ENCODE assay signal across 21 mouse cellular contexts in the genomic region with DNA sequence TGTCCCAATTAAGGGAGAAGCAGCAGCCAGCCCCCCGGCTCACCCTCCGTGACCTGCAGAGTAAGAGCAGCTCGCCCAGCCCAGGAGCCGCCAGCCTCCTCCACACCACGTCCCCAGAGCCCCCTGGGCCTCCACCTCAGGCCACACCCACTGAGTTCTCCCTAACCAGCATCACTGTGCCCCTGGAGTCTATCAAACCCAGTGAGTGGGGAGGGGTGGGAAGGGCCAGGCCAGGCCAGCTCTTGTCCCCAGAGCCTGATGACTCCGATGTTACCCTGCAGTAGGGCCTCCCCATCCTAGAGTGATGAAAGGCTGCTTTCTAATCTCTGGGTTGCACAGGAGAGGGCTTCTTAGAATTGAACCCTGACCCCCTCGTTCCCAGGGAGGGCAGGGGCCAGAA. TPM values are rescaled to one million over a fixed set of nuclear protein-coding genes. Genes with fewer than 3 reads are reported as not detected.
DNase-seq lines count a peak whose midpoint lies in the region; ATAC-seq and TF ChIP-seq lines count a peak whose summit lies in the region.
"Had no signal": no experiment of that assay in that cellular context is flagged by ENCODE, and none has a peak within 500 bp of the region (broad histone marks: within the 10 kb centered on the region; RNA-seq: fewer than 3 reads in every experiment).

No protein-coding gene starts in this region.

- H3K36me3 ChIP-seq in heart, embryonic 11.5 days (ENCODE audit: control insufficient read depth, insufficient read depth, low read length) = peaks cover 23% of the 10 kb centered on the region
- H3K36me3 ChIP-seq in hindbrain, embryonic 13.5 days = peaks cover 83% of the 10 kb centered on the region
- H3K36me3 ChIP-seq in hindbrain, embryonic 14.5 days (replicated peaks; ENCODE audit: control insufficient read depth, insufficient read depth) = peaks cover 65% of the 10 kb centered on the region
- H3K36me3 ChIP-seq in liver, embryonic 12.5 days = peaks cover 67% of the 10 kb centered on the region
- H3K36me3 ChIP-seq in limb, embryonic 10.5 days = peaks cover 80% of the 10 kb centered on the region
- H3K36me3 ChIP-seq in forebrain, postnatal 0 days (ENCODE audit: insufficient read depth) = peaks cover 51% of the 10 kb centered on the region

- 0 out of 2 replicates have a peak, but pooled peaks have one; percentile 20 for ATAC-seq in heart, embryonic 11.5 days (replicated peaks; ENCODE audit: insufficient number of reproducible peaks, low FRiP score, low TSS enrichment)
- ATAC-seq in hindbrain, embryonic 13.5 days (ENCODE audit: low FRiP score) = no peak
- no peak for ATAC-seq in hindbrain, embryonic 14.5 days (ENCODE audit: low FRiP score)
- ATAC-seq in liver, embryonic 12.5 days = peak; percentile 43
- ATAC-seq in forebrain, postnatal 0 days = no peak
- ATAC-seq: CD4-positive, CD25-positive, alpha-beta regulatory T cell, adult 4 months; intestine, embryonic 15.5 days had no signal

- H3K4me2 ChIP-seq in heart, embryonic 11.5 days = peak overlapping the region; percentile 6
- no peak overlapping the region for H3K4me2 ChIP-seq in hindbrain, embryonic 13.5 days
- H3K4me2 ChIP-seq in hindbrain, embryonic 14.5 days (replicated peaks) = no peak overlapping the region
- peak overlapping the region; percentile 39 for H3K4me2 ChIP-seq in liver, embryonic 12.5 days
- no peak overlapping the region for H3K4me2 ChIP-seq in forebrain, postnatal 0 days (ENCODE audit: low read depth)
- H3K4me2 ChIP-seq: hindbrain, embryonic 12.5 days; intestine, embryonic 15.5 days; limb, embryonic 12.5 days; lung, embryonic 14.5 days had no signal

- H3K9me3 ChIP-seq in heart, embryonic 11.5 days (replicated peaks; ENCODE audit: control insufficient read depth, low read length) = no peaks in the 10 kb centered on the region
- no peaks in the 10 kb centered on the region for H3K9me3 ChIP-seq in hindbrain, embryonic 13.5 days
- H3K9me3 ChIP-seq in hindbrain, embryonic 14.5 days (ENCODE audit: control insufficient read depth, low read length) = no peaks in the 10 kb centered on the region
- no peaks in the 10 kb centered on the region for H3K9me3 ChIP-seq in liver, embryonic 12.5 days (replicated peaks)
- no peaks in the 10 kb centered on the region for H3K9me3 ChIP-seq in limb, embryonic 10.5 days (replicated peaks)
- H3K9me3 ChIP-seq in forebrain, postnatal 0 days (ENCODE audit: low read length) = no peaks in the 10 kb centered on the region
- H3K9me3 ChIP-seq: hindbrain, embryonic 12.5 days; intestine, embryonic 15.5 days; limb, embryonic 12.5 days had no signal

- no peak overlapping the region for H3K4me3 ChIP-seq in heart, embryonic 11.5 days (ENCODE audit: low read depth, low read length)
- no peak overlapping the region for H3K4me3 ChIP-seq in hindbrain, embryonic 13.5 days
- H3K4me3 ChIP-seq in hindbrain, embryonic 14.5 days (replicated peaks; ENCODE audit: low read length) = no peak overlapping the region
- H3K4me3 ChIP-seq in liver, embryonic 12.5 days = no peak overlapping the region
- no peak overlapping the region for H3K4me3 ChIP-seq in limb, embryonic 10.5 days
- H3K4me3 ChIP-seq in forebrain, postnatal 0 days (ENCODE audit: low read depth, low read length) = no peak overlapping the region
- H3K4me3 ChIP-seq: hindbrain, embryonic 12.5 days; intestine, embryonic 15.5 days; limb, embryonic 12.5 days had no signal

- H3K27me3 ChIP-seq in heart, embryonic 11.5 days (ENCODE audit: control insufficient read depth, insufficient read depth, low read length) = no peaks in the 10 kb centered on the region
- no peaks in the 10 kb centered on the region for H3K27me3 ChIP-seq in hindbrain, embryonic 13.5 days
- no peaks in the 10 kb centered on the region for H3K27me3 ChIP-seq in hindbrain, embryonic 14.5 days (ENCODE audit: control insufficient read depth, insufficient read depth, low read length)
- H3K27me3 ChIP-seq in liver, embryonic 12.5 days (replicated peaks) = no peaks in the 10 kb centered on the region
- no peaks in the 10 kb centered on the region for H3K27me3 ChIP-seq in limb, embryonic 10.5 days (ENCODE audit: low read depth, poor library complexity, severe bottlenecking)
- no peaks in the 10 kb centered on the region for H3K27me3 ChIP-seq in forebrain, postnatal 0 days (ENCODE audit: insufficient read depth, low read length)
- H3K27me3 ChIP-seq: hindbrain, embryonic 12.5 days; intestine, embryonic 15.5 days; limb, embryonic 12.5 days had no signal

- 22% methylated on average over 7 of the region's 7 CpGs for WGBS in heart, embryonic 11.5 days (ENCODE audit: insufficient replicate concordance)
- 73% methylated on average over 7 of the region's 7 CpGs for WGBS in hindbrain, embryonic 13.5 days
- 61% methylated on average over 7 of the region's 7 CpGs for WGBS in hindbrain, embryonic 14.5 days
- WGBS in liver, embryonic 12.5 days (ENCODE audit: insufficient replicate concordance) = 30% methylated on average over 7 of the region's 7 CpGs
- 45% methylated on average over 7 of the region's 7 CpGs for WGBS in limb, embryonic 10.5 days
- 67% methylated on average over 7 of the region's 7 CpGs for WGBS in forebrain, postnatal 0 days

- no peak for TF ChIP-seq CTCF in forebrain, postnatal 0 days (IDR thresholded peaks at IDR 0.05; ENCODE audit: low read depth)

- no peak for DNase-seq in heart, postnatal 4 days
- DNase-seq in hindbrain, embryonic 14.5 days (ENCODE audit: low spot score) = no peak
- DNase-seq in liver = no peak
- no peak for DNase-seq in limb, embryonic 10.5 days (ENCODE audit: low spot score)
- DNase-seq in forebrain, postnatal 0 days = no peak
- DNase-seq: adrenal gland, postnatal 14 days; cerebellum, adult 11 months; cerebellum, postnatal 14 days; embryo, embryonic 11 days; lung, embryonic 14.5 days; lung, postnatal 4 days had no signal

- peak overlapping the region; percentile 28 for H3K9ac ChIP-seq in heart, embryonic 11.5 days (ENCODE audit: low read depth, low read length)
- H3K9ac ChIP-seq in hindbrain, embryonic 13.5 days = peak overlapping the region; percentile 35; the same call in 1 of the 2 replicates
- no peak overlapping the region for H3K9ac ChIP-seq in hindbrain, embryonic 14.5 days
- peak overlapping the region; percentile 28 for H3K9ac ChIP-seq in liver, embryonic 12.5 days
- H3K9ac ChIP-seq in forebrain, postnatal 0 days = no peak overlapping the region
- H3K9ac ChIP-seq: intestine, embryonic 15.5 days; lung, embryonic 14.5 days had no signal

- H3K4me1 ChIP-seq in heart, embryonic 11.5 days (ENCODE audit: control insufficient read depth, insufficient read depth, low read length) = peaks cover 73% of the 10 kb centered on the region
- peaks cover 13% of the 10 kb centered on the region for H3K4me1 ChIP-seq in hindbrain, embryonic 13.5 days (replicated peaks)
- no peaks in the 10 kb centered on the region for H3K4me1 ChIP-seq in hindbrain, embryonic 14.5 days (replicated peaks; ENCODE audit: control insufficient read depth, insufficient read depth, low read length)
- peaks cover 88% of the 10 kb centered on the region for H3K4me1 ChIP-seq in liver, embryonic 12.5 days
- peaks cover 63% of the 10 kb centered on the region for H3K4me1 ChIP-seq in limb, embryonic 10.5 days
- H3K4me1 ChIP-seq in forebrain, postnatal 0 days (ENCODE audit: insufficient read depth) = no peaks in the 10 kb centered on the region

- 0 out of 2 replicates have a peak overlapping the region, but pooled peaks have one; percentile 7 for H3K27ac ChIP-seq in heart, embryonic 11.5 days (ENCODE audit: low read depth, low read length)
- H3K27ac ChIP-seq in hindbrain, embryonic 13.5 days = no peak overlapping the region
- H3K27ac ChIP-seq in hindbrain, embryonic 14.5 days = no peak overlapping the region
- peak overlapping the region; percentile 88 for H3K27ac ChIP-seq in liver, embryonic 12.5 days
- 0 out of 2 replicates have a peak overlapping the region, but pooled peaks have one; percentile 15 for H3K27ac ChIP-seq in limb, embryonic 10.5 days
- no peak overlapping the region for H3K27ac ChIP-seq in forebrain, postnatal 0 days (ENCODE audit: low read depth, low read length)
- H3K27ac ChIP-seq: hindbrain, embryonic 12.5 days; intestine, embryonic 15.5 days; limb, embryonic 12.5 days had no signal

RNA-seq across cellular contexts. Expression of a gene that starts 7.0 kb away (rescaled TPM):
- polyA plus RNA-seq in heart, embryonic 11.5 days (2014; fragmentation: Nextera tagmentation; extraction: Ambion mirVana) = 0.23 and 0.47 TPM in 2 replicates
- under 1 TPM in 1 of 2 experiments, not detected in 1; 0.29 TPM for total RNA-seq in heart, postnatal 4 days (2021)
- polyA plus RNA-seq in hindbrain, embryonic 13.5 days (2015; fragmentation: Nextera tagmentation; extraction: Ambion mirVana) = not detected in 2 replicates
- polyA plus RNA-seq in hindbrain, embryonic 14.5 days (2014; fragmentation: Nextera tagmentation; extraction: Ambion mirVana) = 0.16 TPM in 1 of 2 replicates, not detected in the other
- polyA plus RNA-seq in liver, embryonic 12.5 days (2016; fragmentation: Nextera tagmentation; extraction: Ambion mirVana) = 0.17 and 0.43 TPM in 2 replicates
- polyA plus RNA-seq in limb, embryonic 10.5 days (2016; fragmentation: Nextera tagmentation; extraction: Ambion mirVana) = 0.13 and 0.51 TPM in 2 replicates
- not detected in 2 replicates for total RNA-seq in forebrain, postnatal 0 days (2014; rRNA removed)
- polyA plus RNA-seq in forebrain, postnatal 0 days (2015; fragmentation: Nextera tagmentation; extraction: Ambion mirVana) = not detected in 2 replicates
- total RNA-seq: adrenal gland, postnatal 14 days; ES-E14; gastrocnemius, adult 8-10 months had no signal
- polyA plus RNA-seq: brain, embryonic 14.5 days; CD4-positive, CD25-positive, alpha-beta regulatory T cell, adult 4 months had no signal

RNA-seq across cellular contexts. Expression of a gene that starts 7.1 kb away (rescaled TPM):
- 25.0 and 29.3 TPM in 2 replicates for polyA plus RNA-seq in heart, embryonic 11.5 days (2014; fragmentation: Nextera tagmentation; extraction: Ambion mirVana)
- 10 to 100 TPM in 1 of 2 experiments, 1 to 10 TPM in 1; 7.7 to 11.1 TPM for total RNA-seq in heart, postnatal 4 days (2021)
- 3.8 and 4.5 TPM in 2 replicates for polyA plus RNA-seq in hindbrain, embryonic 13.5 days (2015; fragmentation: Nextera tagmentation; extraction: Ambion mirVana)
- 3.7 and 5.5 TPM in 2 replicates for polyA plus RNA-seq in hindbrain, embryonic 14.5 days (2014; fragmentation: Nextera tagmentation; extraction: Ambion mirVana)
- 34.3 and 39.3 TPM in 2 replicates for polyA plus RNA-seq in liver, embryonic 12.5 days (2016; fragmentation: Nextera tagmentation; extraction: Ambion mirVana)
- 51.1 and 51.2 TPM in 2 replicates for polyA plus RNA-seq in limb, embryonic 10.5 days (2016; fragmentation: Nextera tagmentation; extraction: Ambion mirVana)
- total RNA-seq in forebrain, postnatal 0 days (2014; rRNA removed) = 2.0 and 6.4 TPM in 2 replicates
- polyA plus RNA-seq in forebrain, postnatal 0 days (2015; fragmentation: Nextera tagmentation; extraction: Ambion mirVana) = 3.3 and 4.3 TPM in 2 replicates

RNA-seq across cellular contexts. Expression of a gene that starts 15.4 kb away (rescaled TPM):
- 29.3 and 31.7 TPM in 2 replicates for polyA plus RNA-seq in heart, embryonic 11.5 days (2014; fragmentation: Nextera tagmentation; extraction: Ambion mirVana)
- 10 to 100 TPM; 47.1 to 47.6 TPM for total RNA-seq in heart, postnatal 4 days (2021)
- polyA plus RNA-seq in hindbrain, embryonic 13.5 days (2015; fragmentation: Nextera tagmentation; extraction: Ambion mirVana) = 49.9 and 50.6 TPM in 2 replicates
- 40.1 and 43.0 TPM in 2 replicates for polyA plus RNA-seq in hindbrain, embryonic 14.5 days (2014; fragmentation: Nextera tagmentation; extraction: Ambion mirVana)
- polyA plus RNA-seq in liver, embryonic 12.5 days (2016; fragmentation: Nextera tagmentation; extraction: Ambion mirVana) = 32.2 and 33.5 TPM in 2 replicates
- polyA plus RNA-seq in limb, embryonic 10.5 days (2016; fragmentation: Nextera tagmentation; extraction: Ambion mirVana) = 49.9 and 56.5 TPM in 2 replicates
- 37.0 and 42.9 TPM in 2 replicates for total RNA-seq in forebrain, postnatal 0 days (2014; rRNA removed)
- polyA plus RNA-seq in forebrain, postnatal 0 days (2015; fragmentation: Nextera tagmentation; extraction: Ambion mirVana) = 54.8 and 55.7 TPM in 2 replicates

RNA-seq across cellular contexts. Expression of a gene that starts 21.3 kb away (rescaled TPM):
- 24.3 and 25.7 TPM in 2 replicates for polyA plus RNA-seq in heart, embryonic 11.5 days (2014; fragmentation: Nextera tagmentation; extraction: Ambion mirVana)
- total RNA-seq in heart, postnatal 4 days (2021) = 1 to 10 TPM; 9.3 to 9.4 TPM
- 62.7 and 64.3 TPM in 2 replicates for polyA plus RNA-seq in hindbrain, embryonic 13.5 days (2015; fragmentation: Nextera tagmentation; extraction: Ambion mirVana)
- polyA plus RNA-seq in hindbrain, embryonic 14.5 days (2014; fragmentation: Nextera tagmentation; extraction: Ambion mirVana) = 105 and 121 TPM in 2 replicates
- polyA plus RNA-seq in liver, embryonic 12.5 days (2016; fragmentation: Nextera tagmentation; extraction: Ambion mirVana) = 17.1 and 17.4 TPM in 2 replicates
- 37.1 and 40.8 TPM in 2 replicates for polyA plus RNA-seq in limb, embryonic 10.5 days (2016; fragmentation: Nextera tagmentation; extraction: Ambion mirVana)
- total RNA-seq in forebrain, postnatal 0 days (2014; rRNA removed) = 263 and 283 TPM in 2 replicates
- 174 and 175 TPM in 2 replicates for polyA plus RNA-seq in forebrain, postnatal 0 days (2015; fragmentation: Nextera tagmentation; extraction: Ambion mirVana)

RNA-seq across cellular contexts. Expression of a gene that starts 34.1 kb away (rescaled TPM):
- polyA plus RNA-seq in heart, embryonic 11.5 days (2014; fragmentation: Nextera tagmentation; extraction: Ambion mirVana) = 541 and 566 TPM in 2 replicates
- total RNA-seq in heart, postnatal 4 days (2021) = 100 to 1,000 TPM; 465 to 471 TPM
- 193 and 202 TPM in 2 replicates for polyA plus RNA-seq in hindbrain, embryonic 13.5 days (2015; fragmentation: Nextera tagmentation; extraction: Ambion mirVana)
- 117 and 157 TPM in 2 replicates for polyA plus RNA-seq in hindbrain, embryonic 14.5 days (2014; fragmentation: Nextera tagmentation; extraction: Ambion mirVana)
- polyA plus RNA-seq in liver, embryonic 12.5 days (2016; fragmentation: Nextera tagmentation; extraction: Ambion mirVana) = 644 and 660 TPM in 2 replicates
- polyA plus RNA-seq in limb, embryonic 10.5 days (2016; fragmentation: Nextera tagmentation; extraction: Ambion mirVana) = 292 and 458 TPM in 2 replicates
- total RNA-seq in forebrain, postnatal 0 days (2014; rRNA removed) = 31.8 and 43.6 TPM in 2 replicates
- 63.2 and 99.4 TPM in 2 replicates for polyA plus RNA-seq in forebrain, postnatal 0 days (2015; fragmentation: Nextera tagmentation; extraction: Ambion mirVana)

Comparison
In these comparisons a context has a peak if more than half of its experiments do, and no peak if none do; other contexts are left out.
1. H3K9ac ChIP-seq: peak in heart, embryonic 11.5 days (single experiment), hindbrain, embryonic 13.5 days (single experiment) and liver, embryonic 12.5 days (single experiment); none in hindbrain, embryonic 14.5 days (single experiment) and forebrain, postnatal 0 days (single experiment).
2. ATAC-seq: peak in heart, embryonic 11.5 days (single experiment) and liver, embryonic 12.5 days (single experiment); none in hindbrain, embryonic 13.5 days (single experiment), hindbrain, embryonic 14.5 days (single experiment) and forebrain, postnatal 0 days (single experiment).
3. H3K27ac ChIP-seq: peak in heart, embryonic 11.5 days (single experiment), liver, embryonic 12.5 days (single experiment) and limb, embryonic 10.5 days (single experiment); none in hindbrain, embryonic 13.5 days (single experiment), hindbrain, embryonic 14.5 days (single experiment) and forebrain, postnatal 0 days (single experiment).
4. H3K4me2 ChIP-seq: peak in heart, embryonic 11.5 days (single experiment) and liver, embryonic 12.5 days (single experiment); none in hindbrain, embryonic 13.5 days (single experiment), hindbrain, embryonic 14.5 days (single experiment) and forebrain, postnatal 0 days (single experiment).